Mouse (Mus musculus) erythroblast, embryonic 14.5 days (primary cell): Measurements from ENCODE around the gene Omt2b. TPM values are rescaled to one million over a fixed set of nuclear protein-coding genes. Genes with fewer than 3 reads are reported as not detected.
"Not testable (repeated sequence)": the region's sequence is repeated elsewhere in the genome, so short reads cannot be mapped to it uniquely, and the experiment has no call there.

ENCODE experiments used
- H3K27me3 ChIP-seq: 2 replicates; pipeline ENCODE4 v1.6.1; 2012; ENCODE audit warnings: inconsistent platforms; ENCODE audit not compliant: control insufficient read depth
- H3K36me3 ChIP-seq: 2 replicates; pipeline ENCODE4 v1.6.1; 2012; ENCODE audit warnings: mild to moderate bottlenecking, inconsistent platforms; ENCODE audit not compliant: control insufficient read depth
- H3K4me1 ChIP-seq: 2 replicates; pipeline ENCODE4 v1.6.1; 2012; ENCODE audit warnings: inconsistent platforms; ENCODE audit not compliant: control insufficient read depth
- H3K4me3 ChIP-seq: replicated peaks from 2 replicates; pipeline ENCODE3; 2012; ENCODE audit warnings: moderate library complexity, mild to moderate bottlenecking, inconsistent platforms
- H3K9me3 ChIP-seq: 2 replicates; pipeline ENCODE4 v1.6.1; 2012; ENCODE audit warnings: low read length, inconsistent platforms, mixed read lengths; ENCODE audit not compliant: control insufficient read depth
- GATA1 ChIP-seq: IDR thresholded peaks from 2 replicates; pipeline ENCODE4 v1.6.1; 2012; ENCODE audit warnings: low read length, inconsistent platforms, mixed read lengths
- TAL1 ChIP-seq: IDR thresholded peaks from 3 replicates; pipeline ENCODE4 v1.6.1; 2012; ENCODE audit warnings: low read length, inconsistent platforms, mixed read lengths
- polyA plus RNA-seq: library from polyadenylated mRNA; stranded (reverse); fragments of >175 nt; gene quantifications from 2 replicates; pipeline ENCODE4 v1.2.3, GENCODE M21; 2012

The Omt2b gene
- polyA plus RNA-seq = not detected in 2 replicates

GRCm38 (mm10) chr9:78327289-78327688, at the start of gene Omt2b:
TSS of gene Omt2b (plus strand) at chr9:78327589.
- not testable (repeated sequence) for H3K4me1 ChIP-seq, H3K36me3 ChIP-seq, H3K4me3 ChIP-seq, H3K9me3 ChIP-seq, H3K27me3 ChIP-seq

- not testable (repeated sequence) for H3K4me3 ChIP-seq, H3K36me3 ChIP-seq, H3K4me1 ChIP-seq, H3K27me3 ChIP-seq, H3K9me3 ChIP-seq
These were observed 45.2 kb upstream of the Omt2b start for GRCm38 (mm10) chr9:78282002-78282711.

GRCm38 (mm10) chr9:78289063-78289462, 38.3 kb upstream of the Omt2b start:
- H3K4me3 ChIP-seq, H3K36me3 ChIP-seq, H3K4me1 ChIP-seq, H3K27me3 ChIP-seq, H3K9me3 ChIP-seq: not testable (repeated sequence)

GRCm38 (mm10) chr9:78289723-78290122, 37.7 kb upstream of the Omt2b start, which contains the start of gene Gm10639:
TSS of gene Gm10639 (plus strand) at chr9:78289923.
- H3K9me3 ChIP-seq, H3K4me1 ChIP-seq, H3K36me3 ChIP-seq, H3K4me3 ChIP-seq, H3K27me3 ChIP-seq: not testable (repeated sequence)

- H3K4me1 ChIP-seq, H3K36me3 ChIP-seq, H3K9me3 ChIP-seq, H3K27me3 ChIP-seq, H3K4me3 ChIP-seq: not testable (repeated sequence)
These were observed 34.9 kb upstream of the Omt2b start for GRCm38 (mm10) chr9:78292462-78292861.

- not testable (repeated sequence) for H3K4me1 ChIP-seq, H3K27me3 ChIP-seq, H3K36me3 ChIP-seq, H3K9me3 ChIP-seq, H3K4me3 ChIP-seq
These were observed 33.7 kb upstream of the Omt2b start for GRCm38 (mm10) chr9:78293683-78294082.

GRCm38 (mm10) chr9:78294781-78295180, 32.6 kb upstream of the Omt2b start:
- H3K27me3 ChIP-seq, H3K36me3 ChIP-seq, H3K4me3 ChIP-seq, H3K9me3 ChIP-seq, H3K4me1 ChIP-seq: not testable (repeated sequence)

GRCm38 (mm10) chr9:78296089-78296488, 31.3 kb upstream of the Omt2b start:
- not testable (repeated sequence) for H3K4me1 ChIP-seq, H3K27me3 ChIP-seq, H3K4me3 ChIP-seq, H3K9me3 ChIP-seq, H3K36me3 ChIP-seq

- no peaks in the 10 kb centered on the region for H3K4me1 ChIP-seq
- TF ChIP-seq TAL1 (no peak), GATA1 (no peak)
- no peaks in the 10 kb centered on the region for H3K36me3 ChIP-seq
- H3K27me3 ChIP-seq = no peaks in the 10 kb centered on the region
- no peaks in the 10 kb centered on the region for H3K9me3 ChIP-seq
- H3K4me3 ChIP-seq = no peak overlapping the region
These were observed 29.2 kb upstream of the Omt2b start for GRCm38 (mm10) chr9:78298232-78298631.

GRCm38 (mm10) chr9:78299143-78299542, 28.2 kb upstream of the Omt2b start:
- H3K4me3 ChIP-seq, H3K27me3 ChIP-seq, H3K4me1 ChIP-seq, H3K9me3 ChIP-seq, H3K36me3 ChIP-seq: not testable (repeated sequence)

- H3K9me3 ChIP-seq = not testable (repeated sequence)
These were observed 19.3 kb upstream of the Omt2b start for GRCm38 (mm10) chr9:78308122-78308521.

More at GRCm38 (mm10) chr9:78308122-78308521, 19.3 kb upstream of the Omt2b start:
- not testable (repeated sequence) for H3K4me1 ChIP-seq, H3K36me3 ChIP-seq, H3K4me3 ChIP-seq, H3K27me3 ChIP-seq
